Mouse (Mus musculus): ENCODE measurements around the gene Wasl.

The Wasl gene

DNA sequence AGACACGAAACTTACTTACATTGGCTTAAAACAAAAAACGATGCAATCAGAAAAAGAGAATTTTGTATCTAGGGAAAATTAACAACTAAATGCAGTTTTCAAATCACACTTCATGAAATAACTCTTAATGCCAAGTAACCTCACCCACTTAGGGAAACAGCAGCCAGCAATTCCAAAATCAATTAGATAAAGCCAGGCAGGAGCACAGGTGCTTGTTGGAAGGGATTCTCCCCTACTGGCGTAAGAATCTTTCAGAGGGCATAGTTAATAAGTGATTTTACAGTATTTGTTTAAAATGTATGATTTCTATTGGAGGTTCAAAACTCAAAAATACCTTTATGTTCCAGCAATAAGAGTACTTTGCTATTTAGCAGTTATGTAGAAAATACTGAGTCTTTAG, 21.8 kb downstream of the Wasl start:
- no peak for DNase-seq

DNA sequence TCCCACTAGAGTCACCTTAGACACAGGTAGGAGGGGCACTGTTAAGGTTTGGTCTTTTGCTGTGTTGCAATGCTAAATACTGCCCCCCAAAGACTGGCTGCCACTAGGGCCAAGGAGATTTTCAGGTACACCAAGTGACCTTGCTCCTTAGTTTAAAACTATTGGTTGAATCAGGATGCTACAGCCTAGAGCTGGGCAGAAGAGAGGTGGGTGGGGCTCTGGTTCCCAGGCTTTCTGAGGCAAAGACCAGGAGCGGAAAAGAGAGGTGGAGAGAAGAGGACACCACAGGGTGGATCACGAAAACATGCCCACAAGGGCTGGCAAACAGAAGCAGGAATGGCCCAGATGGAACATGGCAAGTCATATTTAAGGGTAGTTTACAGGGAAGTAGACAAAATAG, 22.6 kb downstream of the Wasl start:
- DNase-seq, result no peak

DNA sequence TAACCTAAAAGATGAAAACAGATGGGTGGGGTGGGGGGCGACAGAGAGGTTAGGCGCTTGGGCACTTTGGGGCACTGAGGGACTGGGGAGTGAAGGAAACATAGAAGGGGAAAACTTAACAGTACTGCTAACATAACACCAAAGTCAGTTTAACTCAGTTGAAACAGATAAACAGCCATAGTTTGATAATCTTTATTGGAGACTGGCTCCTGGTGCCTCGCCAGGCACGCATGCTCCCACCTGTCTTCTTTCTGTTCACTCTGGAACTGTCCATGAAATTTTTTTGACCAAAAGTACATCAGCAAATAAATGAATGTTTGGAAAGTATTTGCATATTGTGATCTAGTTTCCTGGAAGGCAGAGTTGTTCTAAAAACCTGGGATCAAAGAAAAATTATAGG, 23.5 kb downstream of the Wasl start:
- no peak for DNase-seq

DNA sequence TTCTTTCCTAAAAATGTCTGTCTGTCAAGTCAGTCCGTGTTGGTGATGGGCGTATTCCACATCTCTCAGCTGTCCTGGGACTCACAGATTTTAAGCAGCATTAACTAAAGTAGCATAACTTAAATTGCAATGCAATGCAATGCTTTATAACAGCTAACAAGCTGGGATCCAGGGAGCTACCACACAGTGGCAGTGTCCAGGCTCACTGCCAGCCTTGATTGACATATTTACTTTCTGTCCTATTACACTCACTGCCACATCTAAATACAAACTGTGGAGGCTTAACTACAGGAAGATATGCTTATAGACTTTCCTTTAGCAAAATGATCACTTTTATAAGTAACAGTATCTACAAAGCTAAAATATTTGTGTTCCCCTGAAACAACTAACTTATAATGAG, 29.0 kb downstream of the Wasl start:
- no peak for DNase-seq

DNA sequence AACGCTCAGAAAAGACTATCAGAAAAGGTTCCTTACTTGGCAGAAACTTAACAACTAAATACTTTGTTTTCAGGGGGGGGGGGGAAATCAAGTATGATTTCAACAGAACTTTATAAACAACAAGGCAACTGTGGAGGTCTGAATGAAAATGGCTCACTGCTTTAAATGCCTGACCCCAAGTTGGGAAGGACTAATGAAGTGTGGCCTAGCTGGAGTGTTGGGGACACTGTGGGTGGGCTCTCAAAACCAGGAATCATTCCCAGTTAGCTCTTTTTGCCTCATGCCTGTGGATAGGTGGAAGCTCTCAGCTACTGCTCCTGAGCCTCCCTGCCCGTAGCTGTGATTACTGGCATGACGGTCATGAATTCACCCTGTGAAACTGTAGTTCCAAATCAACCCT, 30.7 kb downstream of the Wasl start:
- no peak for DNase-seq

DNA sequence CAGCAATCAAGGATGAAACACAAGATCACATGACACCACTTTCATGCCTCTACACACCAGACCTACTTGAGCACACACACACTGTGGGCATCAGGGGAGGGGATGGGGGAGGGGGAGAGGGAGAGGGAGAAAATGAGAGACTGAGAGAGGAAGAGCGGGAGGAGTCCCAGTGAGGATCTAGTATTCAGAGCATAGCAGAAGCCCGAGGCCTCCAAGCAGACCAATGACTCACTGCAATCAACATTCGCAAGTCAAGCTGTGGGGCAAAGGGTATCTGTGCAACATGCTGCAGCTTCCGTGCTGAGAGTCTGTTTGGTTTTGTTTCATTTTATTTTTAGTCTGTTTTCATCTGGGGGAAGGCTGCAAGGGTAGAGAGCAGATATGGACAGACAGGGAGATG, 32.7 kb downstream of the Wasl start:
- DNase-seq, result no peak

DNA sequence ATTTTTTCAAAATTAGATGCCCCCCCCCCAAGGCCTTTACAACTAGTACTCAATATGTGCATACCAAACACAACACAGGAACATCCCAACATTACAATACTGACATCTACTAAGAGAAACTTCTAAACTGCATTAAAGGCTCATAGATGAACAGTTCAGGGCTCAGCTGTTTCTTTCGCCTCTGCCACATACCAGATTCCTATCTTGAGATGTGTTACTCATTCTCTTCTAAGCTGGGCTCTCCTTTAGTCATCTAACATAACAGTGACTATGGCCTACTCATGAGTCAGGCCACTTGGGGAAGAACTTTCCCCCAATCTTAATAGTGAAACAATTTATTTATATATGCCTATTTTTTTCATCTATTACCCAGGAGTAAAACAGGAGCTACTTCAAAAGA, 36.3 kb downstream of the Wasl start:
- DNase-seq, result no peak

DNA sequence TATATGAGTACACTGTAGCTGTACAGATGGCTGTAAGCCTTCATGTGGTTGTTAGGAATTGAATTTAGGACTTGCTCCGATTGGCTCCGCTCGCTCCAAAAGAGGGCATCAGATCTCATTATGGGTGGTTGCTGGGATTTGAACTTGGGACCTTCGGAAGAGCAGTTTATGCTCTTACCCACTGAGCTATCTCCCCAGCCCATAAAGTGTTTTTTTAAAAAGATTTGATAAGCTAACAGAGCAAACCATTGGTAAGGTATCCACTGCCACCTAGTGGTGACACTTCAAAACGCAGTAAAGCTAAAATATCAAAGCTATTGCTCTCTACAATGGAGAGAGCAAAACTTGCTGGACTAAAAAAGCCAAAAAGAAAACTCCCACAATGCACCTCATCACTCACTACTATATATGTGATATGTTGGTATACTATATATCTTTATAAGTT, 37.2 kb downstream of the Wasl start:
- DNase-seq, result peak; percentile 75

DNA sequence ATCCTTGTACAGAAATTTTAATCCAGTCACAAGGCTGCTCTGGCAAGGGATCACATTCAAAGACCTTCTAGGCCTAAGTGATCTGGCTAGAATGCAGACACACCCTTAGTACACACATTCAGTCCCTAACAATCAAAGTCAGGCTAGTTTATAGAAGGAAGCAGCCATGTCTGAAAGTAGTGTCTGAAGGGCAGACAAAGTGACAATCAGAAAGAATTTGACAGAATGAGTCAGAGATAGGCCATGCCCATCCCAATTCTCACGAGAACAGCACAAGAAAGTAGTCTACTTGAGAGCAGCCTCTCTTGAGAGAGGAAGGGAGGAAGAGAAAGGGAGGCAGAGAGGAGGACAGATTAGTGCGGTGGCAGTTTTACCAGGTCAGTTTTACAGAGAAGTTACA, 42.7 kb downstream of the Wasl start:
- DNase-seq, result no peak

DNA sequence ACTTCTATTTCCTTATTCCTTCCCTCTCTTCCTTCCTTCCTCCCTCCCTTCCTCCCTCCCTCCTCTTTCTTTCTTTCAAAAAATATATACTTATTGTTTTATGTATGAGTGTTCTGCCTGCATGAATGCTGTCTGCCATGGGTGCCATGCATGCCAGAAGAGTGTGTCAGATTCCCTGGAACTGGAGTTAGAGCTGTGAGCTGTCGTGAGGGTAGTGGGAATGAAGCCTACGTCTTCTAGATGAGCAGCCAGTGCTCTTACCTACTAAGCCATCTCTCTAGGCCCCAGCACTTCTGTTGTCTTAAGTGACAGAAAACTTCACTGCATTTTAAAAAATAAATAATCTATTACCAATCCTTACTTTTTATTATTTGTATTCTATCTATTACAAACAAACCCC, 43.9 kb downstream of the Wasl start:
- no peak for DNase-seq

DNA sequence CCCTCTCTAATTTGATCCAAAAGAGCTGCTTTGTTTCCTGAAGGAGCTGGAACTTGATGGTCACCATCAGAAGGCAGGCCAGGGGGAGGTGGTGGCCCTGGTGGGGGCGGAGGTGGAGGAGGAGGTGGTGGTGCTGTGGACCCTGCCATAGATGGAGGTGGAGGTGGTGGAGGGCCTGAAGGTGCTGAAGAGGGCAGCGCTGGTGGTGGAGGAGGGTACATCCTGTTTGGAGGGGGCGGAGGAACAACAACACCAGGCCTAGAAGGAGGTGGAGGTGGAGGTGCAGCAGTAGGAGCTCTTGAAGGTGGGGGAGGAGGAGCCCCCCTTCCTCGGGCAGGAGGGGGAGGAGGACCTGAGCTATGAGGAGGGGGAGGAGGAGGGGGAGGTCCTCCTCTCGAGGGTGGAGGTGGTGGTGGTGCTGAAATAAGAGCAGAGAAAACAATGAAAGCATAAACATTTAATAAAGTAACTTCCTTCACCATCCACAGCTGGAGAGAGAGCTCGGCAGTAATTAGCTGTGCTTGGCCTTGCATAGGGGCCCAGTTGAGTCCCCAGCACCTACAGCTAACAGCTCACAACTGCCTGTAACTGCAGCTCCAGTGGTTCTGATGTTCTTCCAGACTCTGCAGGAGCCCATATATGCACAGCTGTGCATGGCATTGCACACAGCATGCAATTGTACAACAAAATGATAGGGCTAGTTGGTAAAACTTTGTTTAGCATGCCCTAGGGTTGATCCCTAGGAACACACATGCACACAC, 45.3 kb downstream of the Wasl start:
- no peak for DNase-seq

DNA sequence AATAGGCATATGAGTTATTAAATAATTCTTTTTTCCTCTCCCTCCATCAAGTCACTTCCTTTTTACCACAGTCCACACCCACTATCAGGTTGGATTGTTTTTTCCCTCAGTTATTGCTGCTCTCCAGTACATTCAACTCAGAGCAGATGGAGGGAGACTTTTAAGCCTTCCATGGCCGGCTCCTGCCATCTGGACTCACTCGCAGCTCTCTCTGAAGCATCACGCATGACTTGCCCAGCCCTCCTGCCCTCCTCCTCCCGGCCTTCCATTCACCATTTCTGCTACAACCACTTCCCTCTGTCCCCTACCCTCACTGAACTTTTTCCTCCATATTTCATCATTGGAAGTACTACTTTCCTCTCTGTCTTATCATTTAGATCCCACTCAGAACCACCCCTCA, 48.1 kb downstream of the Wasl start:
- no peak for DNase-seq

DNA sequence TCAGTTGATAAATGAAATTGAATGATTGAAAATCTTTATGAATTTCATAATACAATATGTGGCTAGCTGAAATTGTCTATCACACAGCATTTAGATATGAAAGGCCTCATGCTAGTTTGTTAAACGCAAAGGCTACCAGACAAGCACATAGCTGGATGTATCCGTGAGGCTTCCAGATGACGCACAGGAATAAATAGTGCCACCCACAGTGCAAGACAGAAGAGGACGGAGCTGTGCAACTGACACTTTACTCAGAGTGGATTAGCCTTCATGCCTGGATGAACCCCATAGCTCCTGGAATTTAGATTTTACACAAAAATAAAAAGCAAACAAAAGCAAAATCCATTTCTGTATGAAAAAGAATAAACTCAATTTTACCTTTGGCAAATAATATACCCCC, 50.9 kb downstream of the Wasl start:
- no peak for DNase-seq

DNA sequence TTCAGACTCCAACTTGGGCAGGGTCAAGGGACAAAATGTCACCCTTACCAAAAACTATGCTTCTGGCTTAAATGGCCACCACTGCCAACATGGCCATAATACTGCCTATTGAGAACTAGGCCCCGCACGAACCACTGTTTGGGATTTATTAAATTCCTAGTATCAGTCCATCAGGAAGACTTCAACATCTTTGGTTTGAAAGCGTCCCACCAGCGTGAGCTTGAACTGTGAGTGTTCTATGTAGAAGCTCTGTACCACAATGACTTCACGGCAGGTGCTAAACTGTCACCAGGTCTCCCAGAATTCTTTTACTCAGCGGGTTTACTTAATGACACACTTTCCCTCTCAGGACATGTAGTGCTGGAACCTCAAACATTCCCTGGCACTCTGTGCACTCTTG, 51.5 kb downstream of the Wasl start:
- no peak for DNase-seq

DNA sequence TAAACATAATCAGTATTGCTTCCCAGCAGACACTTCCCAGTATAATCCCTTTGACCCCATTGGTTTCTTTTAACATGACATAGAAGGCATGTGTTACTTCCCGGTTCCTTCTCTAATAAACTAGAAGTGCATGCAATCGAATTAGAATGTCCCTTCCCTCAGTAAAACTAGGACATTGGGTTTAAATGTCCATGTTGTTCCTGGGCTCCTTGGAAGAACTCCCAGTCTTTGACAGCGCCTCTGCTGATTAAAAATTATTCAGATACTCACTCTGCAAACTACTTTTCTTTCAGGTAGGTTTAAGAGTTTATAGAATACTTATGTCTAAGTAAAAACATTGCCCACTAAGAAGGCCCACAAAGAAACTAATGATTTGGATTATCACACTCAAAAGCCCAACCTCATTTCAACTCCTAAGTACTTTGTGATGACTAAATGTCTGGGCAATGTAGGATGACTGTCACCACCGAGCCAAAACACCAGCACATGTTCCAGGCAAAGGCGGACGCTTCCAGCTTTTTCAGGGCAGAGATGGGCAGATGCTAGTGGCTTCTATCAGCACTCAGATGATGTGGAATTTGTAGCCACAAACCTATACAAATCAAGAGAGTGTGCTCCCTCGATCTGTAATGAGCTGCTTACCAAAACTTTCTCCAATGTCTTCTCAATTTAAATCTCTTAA, 52.6 kb downstream of the Wasl start:
- DNase-seq, result no peak

DNA sequence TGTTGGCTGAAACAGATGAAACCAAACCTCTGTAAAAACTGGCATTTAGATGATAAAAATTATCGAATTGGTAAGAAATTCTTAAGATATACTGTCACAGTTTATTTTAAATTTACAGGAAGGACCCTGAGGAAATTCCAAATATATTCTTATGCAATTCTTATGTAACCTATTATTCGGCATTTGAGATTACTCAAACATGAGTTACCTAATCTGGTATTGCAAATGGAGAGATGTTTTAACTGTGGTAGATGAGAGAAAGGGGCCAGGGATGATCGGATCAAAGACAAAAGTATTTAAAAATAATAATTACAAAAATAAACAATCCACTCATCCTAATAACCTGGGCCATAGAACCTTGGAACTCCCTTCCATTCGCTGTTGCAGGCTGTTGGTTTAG, 54.5 kb downstream of the Wasl start:
- DNase-seq, result no peak

DNA sequence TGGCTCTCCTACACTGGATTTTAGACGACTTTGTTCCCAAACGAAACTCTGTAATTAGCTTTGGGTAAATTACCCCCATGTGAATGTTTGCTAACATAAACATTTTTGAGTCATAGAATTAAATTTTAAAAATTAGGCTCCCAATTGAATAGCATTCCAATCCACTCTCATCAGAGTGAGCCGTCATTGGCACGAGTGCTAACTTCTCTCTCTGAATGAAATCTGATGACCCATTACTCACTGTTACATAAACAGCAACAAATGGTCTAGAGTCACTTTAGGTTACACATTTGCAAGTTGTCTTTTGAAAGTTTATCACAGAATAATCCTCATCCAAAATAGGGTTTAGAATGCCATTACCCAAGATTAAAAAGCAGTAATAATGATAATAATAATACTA, 55.3 kb downstream of the Wasl start:
- DNase-seq, result no peak

DNA sequence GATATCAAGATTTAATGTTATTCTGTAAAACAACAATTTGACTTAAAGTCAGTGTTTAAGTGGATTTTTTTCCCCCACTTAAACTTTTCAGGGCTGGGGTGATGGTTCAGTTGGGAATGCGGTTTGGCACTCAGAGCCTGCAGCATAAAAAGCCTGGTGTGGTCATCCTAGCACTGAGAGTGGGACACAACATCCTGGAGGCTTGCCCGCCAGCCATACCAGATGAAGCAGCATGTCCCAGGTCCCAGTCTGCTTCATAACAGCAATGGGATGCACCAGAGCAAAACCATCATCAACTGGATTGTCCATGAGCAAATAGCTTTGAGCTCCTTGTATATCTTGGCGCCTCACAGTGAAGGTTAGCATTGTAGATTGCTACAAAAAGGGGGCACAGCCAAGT, 56.1 kb downstream of the Wasl start:
- DNase-seq, result no peak

DNA sequence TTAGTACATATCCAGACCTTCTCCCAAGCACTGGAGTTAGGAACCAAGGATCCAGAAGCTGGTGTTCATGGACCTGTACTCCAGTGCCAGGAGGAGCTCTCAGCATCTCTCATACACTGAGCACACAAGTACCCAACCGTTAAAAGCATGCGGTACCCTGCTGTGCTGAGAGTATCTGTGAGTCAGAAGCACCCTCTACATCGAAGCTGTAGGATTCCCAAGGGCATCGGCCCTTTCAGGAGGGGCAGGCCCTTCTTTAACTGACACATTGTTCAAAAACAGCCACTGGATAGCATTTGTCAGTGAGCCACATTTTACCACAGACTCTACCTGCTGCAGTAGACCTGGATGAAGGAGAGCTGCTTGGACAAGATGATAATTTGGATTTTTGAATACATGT, 56.7 kb downstream of the Wasl start:
- no peak for DNase-seq

DNA sequence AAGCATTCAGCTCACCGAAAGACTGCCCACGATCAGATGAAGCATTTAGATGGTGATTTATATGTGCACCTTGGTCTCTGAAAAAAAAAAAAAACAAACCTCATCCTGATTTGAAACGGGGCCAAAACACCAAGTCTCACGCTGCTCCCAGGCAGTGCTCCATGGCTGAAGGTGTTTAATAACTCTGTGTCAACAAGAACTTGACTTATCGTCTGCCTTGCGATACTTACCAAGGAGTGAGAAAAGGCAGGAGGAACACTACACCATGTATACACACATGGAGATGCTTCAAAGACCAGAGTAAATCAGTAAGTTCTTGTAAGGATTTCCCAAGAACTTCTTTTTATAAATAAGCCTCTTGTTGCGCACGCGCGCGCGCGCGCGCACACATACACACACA, 57.3 kb downstream of the Wasl start:
- DNase-seq, result no peak

DNA sequence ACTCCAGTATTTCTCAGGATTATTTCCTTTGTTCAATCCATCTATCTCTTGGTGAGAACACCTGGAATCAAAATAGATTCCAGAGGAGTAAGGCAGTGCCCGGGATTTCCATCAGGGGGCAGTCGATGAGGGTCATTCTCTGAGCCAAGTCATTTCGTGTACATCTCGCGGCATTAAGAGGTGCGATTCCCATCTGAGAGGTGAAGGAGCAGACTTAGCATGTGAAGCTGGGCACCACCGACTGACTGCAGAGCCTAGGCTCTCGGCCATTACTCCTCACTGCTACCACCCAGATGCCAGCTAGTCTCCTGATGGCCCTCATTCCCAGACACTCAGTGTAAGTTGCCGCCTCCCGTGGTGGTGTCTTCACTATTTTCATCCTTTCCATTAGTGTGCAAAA, 58.3 kb downstream of the Wasl start:
- no peak for DNase-seq

DNA sequence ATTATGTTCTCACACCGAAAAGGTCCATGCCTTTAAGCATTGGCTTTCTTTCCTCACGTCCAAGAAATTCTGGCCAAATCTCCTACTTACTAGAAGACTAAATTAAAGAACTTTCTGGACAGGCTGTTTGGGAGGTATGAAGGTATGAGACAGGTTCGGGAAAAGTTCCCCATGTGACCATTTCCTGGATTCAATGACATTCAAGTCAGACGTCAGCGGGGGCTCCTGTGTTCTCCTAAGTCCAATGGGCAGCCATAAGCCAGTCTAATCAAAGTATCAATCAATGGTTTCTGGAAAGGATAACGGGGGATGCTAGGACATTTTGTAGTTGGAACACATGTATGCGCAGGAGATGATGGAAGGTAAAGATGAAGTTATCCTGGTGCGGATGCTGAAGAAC, 59.2 kb downstream of the Wasl start:
- DNase-seq, result no peak

DNA sequence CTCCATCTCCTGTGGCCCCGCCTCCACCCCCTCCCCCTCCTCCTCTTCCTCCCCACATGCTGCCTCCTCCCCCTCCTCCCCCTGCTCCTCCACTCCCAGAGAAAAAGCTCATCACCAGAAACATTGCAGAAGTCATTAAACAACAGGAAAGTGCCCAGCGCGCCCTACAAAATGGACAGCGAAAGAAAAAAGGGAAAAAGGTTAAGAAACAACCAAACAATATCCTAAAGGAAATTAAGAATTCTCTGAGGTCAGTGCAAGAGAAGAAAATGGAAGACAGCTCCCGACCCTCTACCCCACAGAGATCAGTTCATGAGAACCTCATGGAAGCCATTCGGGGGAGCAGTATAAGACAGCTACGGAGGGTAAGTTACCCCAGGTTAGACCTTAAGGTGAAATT, 60.5 kb downstream of the Wasl start:
- DNase-seq, result no peak

DNA sequence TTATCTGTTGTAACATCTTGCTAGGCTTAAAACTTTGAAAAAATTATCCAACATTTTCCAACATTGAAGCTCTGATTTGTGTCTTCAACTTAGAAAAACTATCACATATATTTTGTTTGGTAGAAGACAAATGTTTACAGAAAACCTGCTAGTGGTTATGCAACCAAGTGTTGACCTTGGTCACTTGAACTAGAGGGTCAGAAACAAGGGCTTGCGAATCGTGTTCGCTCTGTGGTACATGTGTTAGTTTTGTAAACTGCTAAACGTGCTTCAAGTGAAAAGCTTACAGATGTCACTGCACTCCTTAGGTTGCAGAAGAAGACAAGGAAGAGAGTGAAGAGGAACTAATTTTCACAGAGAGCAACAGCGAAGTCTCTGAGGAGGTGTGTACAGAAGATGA, 61.8 kb downstream of the Wasl start:
- no peak for DNase-seq

DNA sequence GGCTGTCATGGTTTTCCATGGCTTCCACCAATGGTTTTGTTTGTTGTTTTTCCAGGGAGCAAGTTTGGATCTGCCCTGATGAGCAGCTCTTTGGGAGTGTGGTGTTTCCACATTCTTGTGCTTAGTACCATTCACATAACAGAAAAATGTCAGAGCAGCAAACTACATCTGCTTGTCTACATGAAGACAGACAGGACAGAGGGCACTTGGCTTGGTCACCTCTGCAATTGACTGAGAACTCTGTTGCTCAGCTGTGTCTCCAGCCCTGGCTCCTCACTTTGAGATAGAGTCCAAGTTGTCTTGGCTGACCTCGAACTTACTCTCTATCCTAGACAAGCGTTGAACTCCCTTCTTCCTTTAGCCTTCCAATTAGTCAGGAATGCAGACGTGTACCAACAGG, 62.5 kb downstream of the Wasl start:
- DNase-seq, result no peak

Data from embryo, embryonic 11 days (tissue).